Mouse (Mus musculus) cerebellum, adult 2 months (tissue): ENCODE measurements around the gene Twnk. TPM values are rescaled to one million over a fixed set of nuclear protein-coding genes. Genes with fewer than 3 reads are reported as not detected.
A peak's percentile ranks its signal among the peaks of the same experiment; 100 is the strongest.

ENCODE experiments used
- DNase-seq, 2 experiments: peaks; one replicate each; pipeline ENCODE4 v3.0.0; 2021
- H3K27ac ChIP-seq: fragments of 200-500 bp; 2 replicates; pipeline ENCODE4 v1.5.1; 2012; ENCODE audit warnings: low read length, control low read depth, inconsistent platforms; ENCODE audit not compliant: insufficient read depth
- H3K27me3 ChIP-seq: fragments of 200-500 bp; 2 replicates; pipeline ENCODE4 v1.6.1; 2012; ENCODE audit warnings: inconsistent platforms, mild to moderate bottlenecking, low read length, moderate library complexity; ENCODE audit not compliant: control insufficient read depth, insufficient read depth
- H3K4me1 ChIP-seq: fragments of 200-500 bp; 2 replicates; pipeline ENCODE4 v1.6.1; 2011; ENCODE audit warnings: low read length; ENCODE audit not compliant: control insufficient read depth, insufficient read depth
- H3K4me3 ChIP-seq: fragments of 200-500 bp; replicated peaks from 2 replicates; pipeline ENCODE3; 2011; ENCODE audit warnings: mild to moderate bottlenecking, low read depth, low read length, control low read depth; ENCODE audit not compliant: insufficient read depth
- CTCF ChIP-seq: fragments of 200-500 bp; IDR thresholded peaks from 2 replicates; pipeline ENCODE4 v1.5.1; 2011; ENCODE audit warnings: low read depth, mild to moderate bottlenecking, control low read depth, low read length, moderate library complexity, borderline replicate concordance; ENCODE audit not compliant: insufficient read depth
- POLR2A ChIP-seq: fragments of 200-500 bp; IDR thresholded peaks from 2 replicates; pipeline ENCODE4 v1.6.1; 2011; ENCODE audit warnings: low read length, control low read depth, borderline replicate concordance; ENCODE audit not compliant: insufficient read depth
- WGBS: fragments of 180-500 bp; shearing (Covaris S2); methylation state at CpG from one replicate; pipeline ENCODE4 v1.1.7; 2018; 5-methylcytosine and 5-hydroxymethylcytosine counted together
- polyA plus RNA-seq: library from polyadenylated mRNA; depleted of rRNA; stranded (reverse); fragments of >200 nt; gene quantifications from 2 replicates; pipeline ENCODE4 v1.2.3, GENCODE M21; 2012

Gene Twnk
- polyA plus RNA-seq, 1 experiment: 11.7 TPM

GRCm38 (mm10) chr19:45007021-45007420 is 1.6 kb downstream of the Twnk start:
- H3K4me1 ChIP-seq: peaks cover 14% of the 10 kb centered on the region

GRCm38 (mm10) chr19:45007425-45008191 is 2.1 kb downstream of the Twnk start:
- H3K4me1 ChIP-seq: peaks cover 14% of the 10 kb centered on the region
- no peak for DNase-seq
- H3K4me3 ChIP-seq: peak overlapping the region; percentile 88
- no peak for TF ChIP-seq CTCF
- no peak for TF ChIP-seq POLR2A
- WGBS: 46% methylated on average over 20 of the region's 20 CpGs
- no peaks in the 10 kb centered on the region for H3K27me3 ChIP-seq
- H3K27ac ChIP-seq: peak overlapping the region; percentile 53; the same call in 1 of the 2 replicates

More at GRCm38 (mm10) chr19:45007021-45007420, 1.6 kb downstream of the Twnk start:
- 7% methylated on average over 17 of the region's 17 CpGs for WGBS
- Histone ChIP-seq H3K27me3 (no peaks in the 10 kb centered on the region), H3K27ac (peak overlapping the region; percentile 53; the same call in 1 of the 2 replicates), H3K4me3 (peak overlapping the region; percentile 88)
- TF ChIP-seq CTCF (no peak), POLR2A (no peak)
- DNase-seq: no peak

- TF ChIP-seq CTCF (no peak), POLR2A (no peak)
- Histone ChIP-seq H3K4me3 (no peak overlapping the region), H3K27me3 (no peaks in the 10 kb centered on the region), H3K27ac (no peak overlapping the region), H3K4me1 (peaks cover 14% of the 10 kb centered on the region)
- WGBS: 93% methylated on average over 4 of the region's 4 CpGs
- DNase-seq: no peak
Observed at GRCm38 (mm10) chr19:45010646-45011045, 5.2 kb downstream of the Twnk start.

GRCm38 (mm10) chr19:45012219-45012618 is 6.8 kb downstream of the Twnk start:
- 65% methylated on average over 8 of the region's 8 CpGs for WGBS
- no peak for DNase-seq

GRCm38 (mm10) chr19:45012636-45013035 is 7.2 kb downstream of the Twnk start:
- peak; percentile 33; the same call in 1 of the 2 replicates for TF ChIP-seq CTCF
- TF ChIP-seq POLR2A: no peak
- peak; percentile 47 to 51 for DNase-seq
- no peaks in the 10 kb centered on the region for H3K27me3 ChIP-seq
- H3K4me1 ChIP-seq: peaks cover 7% of the 10 kb centered on the region
- 22% methylated on average over 6 of the region's 6 CpGs for WGBS
- no peak overlapping the region for H3K4me3 ChIP-seq
- H3K27ac ChIP-seq: 0 out of 2 replicates have a peak overlapping the region, but pooled peaks have one; percentile 10

More at GRCm38 (mm10) chr19:45012219-45012618, 6.8 kb downstream of the Twnk start:
- 0 out of 2 replicates have a peak overlapping the region, but pooled peaks have one; percentile 10 for H3K27ac ChIP-seq
- peaks cover 12% of the 10 kb centered on the region for H3K4me1 ChIP-seq
- TF ChIP-seq POLR2A (no peak), CTCF (no peak)
- H3K27me3 ChIP-seq: no peaks in the 10 kb centered on the region
- no peak overlapping the region for H3K4me3 ChIP-seq

GRCm38 (mm10) chr19:45013581-45014225 is 8.2 kb downstream of the Twnk start:
- DNase-seq: no peak
- TF ChIP-seq CTCF: no peak
- TF ChIP-seq POLR2A: no peak
- 82% methylated on average over 6 of the region's 6 CpGs for WGBS

GRCm38 (mm10) chr19:45014335-45014971 is 9.0 kb downstream of the Twnk start, which contains the start of gene Lzts2:
Lzts2 (plus strand) TSS chr19:45014414.
- Histone ChIP-seq H3K27me3 (no peaks in the 10 kb centered on the region), H3K4me3 (peak within 1 kb of the TSS; percentile 90), H3K27ac (peak within 1 kb of the TSS; percentile 100), H3K4me1 (peaks cover 3% of the 10 kb centered on the region; the same call in 1 of the 2 replicates)
- no peak for TF ChIP-seq CTCF
- TF ChIP-seq POLR2A: no peak
- no peak for DNase-seq
- 28% methylated on average over 10 of the region's 10 CpGs for WGBS

More at GRCm38 (mm10) chr19:45013581-45014225, 8.2 kb downstream of the Twnk start:
- Histone ChIP-seq H3K27ac (no peak overlapping the region), H3K4me1 (peaks cover 3% of the 10 kb centered on the region; the same call in 1 of the 2 replicates), H3K27me3 (no peaks in the 10 kb centered on the region), H3K4me3 (no peak overlapping the region)
